Mouse (Mus musculus) embryonic facial prominence, embryonic 14.5 days (tissue): ENCODE data around the gene Zfand4. TPM values are rescaled to one million over a fixed set of nuclear protein-coding genes. Genes with fewer than 3 reads are reported as not detected.
"Not testable (repeated sequence)": the region's sequence is repeated elsewhere in the genome, so short reads cannot be mapped to it uniquely, and the experiment has no call there.

Experiments used
- ATAC-seq: fragments of 200-750 bp; cut with Nextera tagmentation; 2 replicates; pipeline ENCODE4 v1.8.0; 2017; ENCODE audit warnings: low read depth, moderate number of reproducible peaks, moderate TSS enrichment
- DNase-seq: peaks from one replicate; pipeline ENCODE4 v3.0.0-alpha.2; 2015; ENCODE audit warnings: low spot score
- H3K27ac ChIP-seq: fragments of 300-500 bp; sonication (generic); replicated peaks from 2 replicates; pipeline ENCODE4 v1.5.1; 2014; ENCODE audit warnings: low read depth, mild to moderate bottlenecking, low read length, moderate library complexity
- H3K27me3 ChIP-seq: fragments of 300-500 bp; sonication (generic); replicated peaks from 2 replicates; pipeline ENCODE4 v1.6.1; 2014; ENCODE audit warnings: low read length; ENCODE audit not compliant: control insufficient read depth, insufficient read depth
- H3K36me3 ChIP-seq: fragments of 300-500 bp; sonication (generic); 2 replicates; pipeline ENCODE4 v1.6.1; 2014; ENCODE audit warnings: low read length, mixed read lengths; ENCODE audit not compliant: control insufficient read depth, insufficient read depth
- H3K4me1 ChIP-seq: fragments of 300-500 bp; sonication (generic); 2 replicates; pipeline ENCODE4 v1.6.1; 2014; ENCODE audit warnings: antibody characterized with exemption, low read length; ENCODE audit not compliant: control insufficient read depth, insufficient read depth
- H3K4me2 ChIP-seq: fragments of 300-500 bp; sonication (generic); 2 replicates; pipeline ENCODE4 v1.6.1; 2014; ENCODE audit warnings: low read depth, mild to moderate bottlenecking, low read length, moderate library complexity, mixed read lengths
- H3K4me3 ChIP-seq: fragments of 300-500 bp; sonication (generic); 2 replicates; pipeline ENCODE4 v1.5.1; 2014; ENCODE audit warnings: low read depth, mild to moderate bottlenecking, low read length
- H3K9ac ChIP-seq: fragments of 300-500 bp; sonication (generic); 2 replicates; pipeline ENCODE4 v1.6.1; 2014; ENCODE audit warnings: low read depth, mild to moderate bottlenecking, low read length, moderate library complexity, mixed read lengths
- H3K9me3 ChIP-seq: fragments of 300-500 bp; sonication (generic); 2 replicates; pipeline ENCODE4 v1.6.1; 2016; ENCODE audit warnings: low read length; ENCODE audit not compliant: control insufficient read depth
- WGBS: fragments of 180-500 bp; shearing (Covaris S2); extraction: QIAGEN DNeasy Blood & Tissue Kit; methylation state at CpG from one replicate; pipeline ENCODE4 v1.1.7; 2014; 5-methylcytosine and 5-hydroxymethylcytosine counted together
- polyA plus RNA-seq: library from polyadenylated mRNA; unstranded; fragments of >200 nt; fragmentation: Nextera tagmentation; extraction: Ambion mirVana; gene quantifications from 2 replicates; pipeline ENCODE4 v1.2.1, GENCODE M21; 2014

Zfand4 gene
- polyA plus RNA-seq, 1 experiment from 2014 or later = 6.5 TPM

- H3K4me3 ChIP-seq, H3K27me3 ChIP-seq, H3K9ac ChIP-seq, H3K27ac ChIP-seq, H3K9me3 ChIP-seq, H3K4me2 ChIP-seq, ATAC-seq, H3K36me3 ChIP-seq, H3K4me1 ChIP-seq: not testable (repeated sequence)
- 68% methylated on average over 8 of the region's 8 CpGs for WGBS
- peak; percentile 2 for DNase-seq
Measured at GRCm38 (mm10) chr6:116356311-116356947, 92.4 kb downstream of the Zfand4 start.

DNA sequence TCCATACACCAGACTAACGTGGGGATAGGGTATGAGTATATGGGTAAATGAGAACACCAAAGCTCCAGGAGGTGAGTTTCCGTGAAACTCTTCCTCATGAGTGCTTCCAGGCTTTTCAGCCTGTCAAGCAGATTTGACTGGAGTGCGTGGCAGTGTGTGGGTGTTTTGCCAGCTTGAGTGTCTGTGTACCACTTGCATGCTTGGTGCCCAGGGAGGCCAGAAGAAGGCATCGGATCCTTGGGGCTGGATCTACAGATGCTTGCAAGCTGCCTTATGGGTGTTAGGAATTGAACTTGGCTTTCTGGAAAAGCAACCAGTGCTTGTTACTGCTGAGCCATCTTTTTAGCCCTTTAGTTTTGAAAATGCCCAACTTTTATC lies 92.9 kb downstream of the Zfand4 start:
- Histone ChIP-seq H3K4me2 (no peak overlapping the region), H3K36me3 (no peaks in the 10 kb centered on the region), H3K9me3 (no peaks in the 10 kb centered on the region), H3K27ac (no peak overlapping the region), H3K4me1 (no peaks in the 10 kb centered on the region), H3K9ac (no peak overlapping the region), H3K4me3 (no peak overlapping the region), H3K27me3 (no peaks in the 10 kb centered on the region)
- ATAC-seq = no peak
- no peak for DNase-seq
- 73% methylated on average over 4 of the region's 4 CpGs for WGBS

DNA sequence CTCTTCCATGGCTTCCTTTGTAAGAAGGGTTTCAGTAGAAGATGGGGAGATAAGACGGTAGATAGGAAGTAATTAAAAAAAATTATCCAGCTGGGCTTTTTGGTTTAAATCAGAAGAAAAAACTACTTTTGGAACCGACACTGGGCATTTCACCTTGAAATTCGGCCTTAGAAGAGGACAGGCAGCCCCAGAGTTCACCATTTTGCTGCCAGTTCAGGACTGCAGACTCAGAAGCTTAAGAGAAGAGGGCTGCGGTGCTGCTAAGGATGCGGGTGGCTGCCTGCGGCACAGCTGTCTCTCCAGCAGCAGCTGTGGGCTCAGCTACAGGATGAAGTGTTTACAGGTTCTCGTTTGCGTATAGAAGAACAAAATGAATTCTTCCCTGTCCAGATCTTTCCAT lies 94.0 kb downstream of the Zfand4 start:
- 66% methylated on average over 8 of the region's 8 CpGs for WGBS
- DNase-seq (peak; percentile 14), ATAC-seq (no peak)
- H3K9ac ChIP-seq = no peak overlapping the region
- H3K36me3 ChIP-seq = no peaks in the 10 kb centered on the region
- H3K27me3 ChIP-seq = no peaks in the 10 kb centered on the region
- no peak overlapping the region for H3K4me3 ChIP-seq
- H3K27ac ChIP-seq = no peak overlapping the region
- no peaks in the 10 kb centered on the region for H3K4me1 ChIP-seq
- no peak overlapping the region for H3K4me2 ChIP-seq
- no peaks in the 10 kb centered on the region for H3K9me3 ChIP-seq

- WGBS = 76% methylated on average over 3 of the region's 3 CpGs
Measured at GRCm38 (mm10) chr6:116359256-116359655, 95.2 kb downstream of the Zfand4 start.

DNA sequence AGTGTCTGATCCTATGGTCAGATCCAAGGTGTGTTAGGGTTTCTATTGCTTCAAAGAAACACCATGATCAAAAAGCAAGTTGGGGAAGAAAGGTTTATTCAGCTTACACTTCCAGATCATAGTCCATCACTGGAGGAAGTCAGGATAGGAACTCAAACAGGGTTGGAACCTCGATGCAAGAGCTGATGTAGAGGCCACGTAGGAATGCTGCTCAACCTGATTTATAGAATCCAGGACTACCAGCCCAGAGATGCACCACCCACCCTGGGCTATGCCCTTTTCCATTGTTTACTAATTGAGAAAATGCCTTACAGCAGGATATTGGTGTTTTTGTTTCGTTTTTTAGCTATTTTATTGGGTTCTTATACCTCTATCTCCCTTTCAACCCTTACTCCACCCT lies 97.4 kb downstream of the Zfand4 start:
- Histone ChIP-seq H3K4me2 (no peak overlapping the region), H3K27ac (no peak overlapping the region), H3K36me3 (no peaks in the 10 kb centered on the region), H3K4me3 (no peak overlapping the region), H3K9ac (no peak overlapping the region), H3K27me3 (no peaks in the 10 kb centered on the region), H3K4me1 (no peaks in the 10 kb centered on the region), H3K9me3 (no peaks in the 10 kb centered on the region)
- 87% methylated on average over 3 of the region's 3 CpGs for WGBS
- ATAC-seq (no peak), DNase-seq (no peak)

More at GRCm38 (mm10) chr6:116359256-116359655, 95.2 kb downstream of the Zfand4 start:
- H3K9me3 ChIP-seq = no peaks in the 10 kb centered on the region
- no peak overlapping the region for H3K4me3 ChIP-seq
- DNase-seq (peak; percentile 36), ATAC-seq (peak; percentile 26; the same call in 1 of the 2 replicates)
- no peaks in the 10 kb centered on the region for H3K36me3 ChIP-seq
- H3K4me2 ChIP-seq = no peak overlapping the region
- H3K27ac ChIP-seq = no peak overlapping the region
- no peaks in the 10 kb centered on the region for H3K4me1 ChIP-seq
- H3K27me3 ChIP-seq = no peaks in the 10 kb centered on the region
- no peak overlapping the region for H3K9ac ChIP-seq

- WGBS = 82% methylated on average over 4 of the region's 4 CpGs
- Histone ChIP-seq H3K9ac (no peak overlapping the region), H3K36me3 (no peaks in the 10 kb centered on the region), H3K9me3 (no peaks in the 10 kb centered on the region), H3K27me3 (no peaks in the 10 kb centered on the region), H3K4me3 (no peak overlapping the region), H3K4me1 (no peaks in the 10 kb centered on the region), H3K4me2 (no peak overlapping the region), H3K27ac (no peak overlapping the region)
- ATAC-seq (no peak), DNase-seq (no peak)
Measured at GRCm38 (mm10) chr6:116361993-116362392, 98.0 kb downstream of the Zfand4 start.

- WGBS = 86% methylated on average over 11 of the region's 11 CpGs
- Histone ChIP-seq H3K9ac (no peak overlapping the region), H3K4me2 (no peak overlapping the region), H3K4me3 (no peak overlapping the region), H3K4me1 (no peaks in the 10 kb centered on the region), H3K36me3 (no peaks in the 10 kb centered on the region), H3K27me3 (no peaks in the 10 kb centered on the region), H3K9me3 (no peaks in the 10 kb centered on the region), H3K27ac (no peak overlapping the region)
- no peak for ATAC-seq
- no peak for DNase-seq
Measured at GRCm38 (mm10) chr6:116367971-116368370, 103.9 kb downstream of the Zfand4 start.

- no peak for ATAC-seq
- no peaks in the 10 kb centered on the region for H3K4me1 ChIP-seq
Measured at GRCm38 (mm10) chr6:116369811-116370210, 105.8 kb downstream of the Zfand4 start.

GRCm38 (mm10) chr6:116370216-116370976 lies 106.4 kb downstream of the Zfand4 start:
- no peak overlapping the region for H3K4me2 ChIP-seq
- H3K9me3 ChIP-seq = no peaks in the 10 kb centered on the region
- DNase-seq = no peak
- WGBS = 88% methylated on average over 6 of the region's 6 CpGs
- no peaks in the 10 kb centered on the region for H3K27me3 ChIP-seq
- H3K4me1 ChIP-seq = no peaks in the 10 kb centered on the region
- H3K27ac ChIP-seq = no peak overlapping the region
- ATAC-seq = no peak
- no peaks in the 10 kb centered on the region for H3K36me3 ChIP-seq
- H3K4me3 ChIP-seq = no peak overlapping the region
- H3K9ac ChIP-seq = no peak overlapping the region

More at GRCm38 (mm10) chr6:116369811-116370210, 105.8 kb downstream of the Zfand4 start:
- Histone ChIP-seq H3K9ac (no peak overlapping the region), H3K36me3 (no peaks in the 10 kb centered on the region), H3K9me3 (no peaks in the 10 kb centered on the region), H3K27ac (no peak overlapping the region), H3K4me3 (no peak overlapping the region), H3K27me3 (no peaks in the 10 kb centered on the region), H3K4me2 (no peak overlapping the region)
- DNase-seq = no peak
- 89% methylated on average over 1 of the region's 1 CpGs for WGBS
